Mouse (Mus musculus): ENCODE results near the gene Krt75. TPM values are rescaled to one million over a fixed set of nuclear protein-coding genes. Genes with fewer than 3 reads are reported as not detected.

The Krt75 gene
- total RNA-seq (2021), result under 1 TPM in 1 of 2 experiments, not detected in 1; 0.13 TPM
- long read RNA-seq, result 0 reads

DNA sequence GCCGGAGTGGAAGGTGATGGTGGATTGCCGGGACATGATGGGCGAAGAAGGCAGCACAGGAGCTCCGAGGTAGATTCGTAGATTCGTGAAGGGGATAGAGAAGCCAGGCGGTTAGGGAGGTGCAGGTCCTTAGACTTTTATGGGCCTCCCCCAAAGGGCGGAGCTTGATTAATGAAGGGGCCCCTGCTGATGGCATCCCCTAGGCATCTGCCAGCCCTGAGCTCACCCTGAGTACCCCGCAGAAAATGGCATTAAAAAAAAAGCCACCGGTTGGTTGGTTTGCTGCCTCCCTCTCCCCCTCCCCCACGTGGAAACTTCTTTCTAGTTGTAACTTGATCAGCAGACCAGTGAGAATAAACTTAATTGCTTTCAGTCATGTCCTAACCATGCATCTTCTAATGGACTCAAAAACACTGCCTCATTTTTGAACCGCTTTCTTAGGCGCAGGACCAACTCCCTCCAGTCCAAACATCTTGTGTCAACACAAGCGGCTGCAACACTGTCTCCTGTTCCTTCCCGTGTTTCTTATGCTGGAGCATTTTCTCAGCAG lies at the start of gene Krt75:
Gene Krt75, minus strand, starts transcription at position 109 of the 550 bp plus-strand sequence.
- DNase-seq (ENCODE audit: low spot score in 2 of 2), result no peak

DNA sequence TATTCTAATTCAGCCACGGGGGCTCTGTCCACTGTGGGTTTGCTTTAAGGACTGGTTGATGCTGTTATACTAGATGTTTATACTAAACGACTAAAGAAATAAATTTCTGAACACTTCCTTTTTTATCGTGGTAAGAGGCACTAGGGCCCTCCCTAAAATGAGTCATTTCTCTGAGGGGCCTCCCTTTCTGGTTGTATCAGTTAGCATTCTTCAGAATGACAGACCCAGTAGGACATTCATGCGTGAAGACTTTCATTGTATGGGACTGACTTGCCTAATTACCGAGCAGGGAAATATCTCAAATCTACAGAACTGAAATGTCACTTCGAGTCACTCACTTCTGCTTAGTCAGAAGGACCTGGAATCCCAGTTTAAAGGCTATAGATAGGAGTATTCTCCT lies 25.4 kb upstream of the Krt75 start:
- no peak for DNase-seq (ENCODE audit: low spot score in 2 of 2)

DNA sequence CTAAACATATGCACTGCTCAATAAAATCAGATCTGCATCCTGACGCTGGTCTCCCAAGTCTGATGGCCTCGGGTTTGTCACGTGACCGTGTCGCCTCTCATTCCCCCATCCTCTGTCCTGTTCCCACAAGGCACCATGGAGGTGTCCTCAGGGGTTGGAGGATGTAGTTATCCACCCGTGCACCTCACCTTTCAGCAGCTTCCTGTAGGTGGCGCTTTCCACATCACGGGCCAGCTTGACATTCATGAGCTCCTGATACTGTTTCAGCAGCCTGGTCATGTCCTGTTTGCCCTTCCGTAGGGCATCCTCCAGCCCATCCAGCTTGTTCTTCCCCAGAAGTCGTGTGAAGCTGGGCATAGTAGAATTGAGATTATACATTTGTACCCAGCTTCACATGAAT lies 14.5 kb upstream of the Krt75 start:
- no peak for DNase-seq (ENCODE audit: low spot score in 2 of 2)

DNA sequence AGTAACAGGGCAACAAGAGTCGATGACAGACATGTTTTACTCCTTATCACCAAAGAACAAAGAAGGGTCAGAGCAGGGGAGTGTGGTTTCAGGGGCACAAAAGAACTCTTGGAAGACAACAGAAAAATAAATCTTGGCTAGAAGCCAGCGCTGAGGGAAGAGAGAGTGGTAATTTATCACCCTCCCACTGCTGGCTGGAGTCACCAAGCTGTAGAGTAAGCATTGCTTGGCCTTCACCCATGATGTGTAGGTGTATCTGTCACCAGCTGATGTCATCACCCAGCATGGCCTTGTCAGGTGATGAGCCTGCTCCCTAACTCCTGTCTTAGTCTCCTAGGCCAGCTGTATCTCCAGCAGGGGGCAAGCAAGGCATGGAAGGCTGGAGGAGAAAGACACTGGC lies 10.8 kb upstream of the Krt75 start:
- no peak for DNase-seq (ENCODE audit: low spot score in 2 of 2)

DNA sequence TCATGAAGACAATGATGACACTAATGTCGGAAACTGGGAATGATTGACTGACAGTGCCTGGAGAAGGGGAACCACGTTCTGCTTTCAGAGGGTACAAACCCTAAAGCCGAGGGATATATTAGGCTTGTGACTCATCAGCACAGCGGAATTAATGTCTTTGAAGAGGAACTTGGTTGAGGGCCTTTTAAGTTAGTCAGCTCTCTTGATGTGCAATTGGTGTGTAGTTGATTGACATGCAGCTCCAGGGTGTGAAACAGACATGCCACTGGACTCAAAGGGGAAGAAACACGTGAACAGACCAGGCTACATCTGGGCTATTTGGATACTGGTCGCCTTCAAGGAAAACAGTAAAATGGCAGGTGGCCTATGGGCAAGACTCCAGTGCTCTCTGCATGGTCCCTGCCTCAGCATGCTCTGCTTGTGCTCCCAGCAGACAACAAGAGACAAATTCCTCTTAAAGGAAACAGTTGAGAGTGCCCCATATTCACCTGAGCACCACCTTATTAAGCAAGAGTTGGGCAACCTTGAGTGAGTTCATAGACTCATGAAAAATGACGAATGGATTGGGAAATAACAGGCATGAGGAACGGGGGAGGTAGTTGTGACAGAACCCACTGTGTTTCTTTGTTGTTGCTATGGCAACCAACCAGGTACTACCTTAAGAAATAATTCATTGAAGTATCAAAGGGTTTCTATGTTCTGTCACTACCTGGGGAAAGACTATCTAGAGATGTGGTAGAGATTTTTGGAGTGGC lies 9.7 kb upstream of the Krt75 start:
- DNase-seq (ENCODE audit: low spot score in 2 of 2), result no peak

DNA sequence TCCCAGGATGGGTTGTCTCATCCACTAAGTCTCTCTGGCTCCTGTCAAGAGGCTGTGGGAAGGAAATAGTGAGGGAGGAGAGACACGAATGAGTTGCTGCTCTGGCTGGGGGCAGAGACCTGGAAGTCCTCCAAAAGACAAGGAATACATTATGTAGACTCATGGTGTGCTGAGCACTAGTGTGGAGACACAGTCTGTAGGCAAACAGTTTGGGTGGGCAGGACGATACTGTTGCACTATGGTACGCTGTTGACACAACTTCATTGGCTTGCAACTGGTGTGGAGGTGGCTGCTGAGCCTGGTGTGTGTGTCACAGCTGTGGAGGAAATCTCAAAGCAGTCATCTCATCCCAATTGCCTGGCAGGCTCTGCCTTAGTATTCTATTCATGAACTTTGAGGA lies 8.0 kb upstream of the Krt75 start:
- DNase-seq (ENCODE audit: low spot score in 2 of 2), result no peak

DNA sequence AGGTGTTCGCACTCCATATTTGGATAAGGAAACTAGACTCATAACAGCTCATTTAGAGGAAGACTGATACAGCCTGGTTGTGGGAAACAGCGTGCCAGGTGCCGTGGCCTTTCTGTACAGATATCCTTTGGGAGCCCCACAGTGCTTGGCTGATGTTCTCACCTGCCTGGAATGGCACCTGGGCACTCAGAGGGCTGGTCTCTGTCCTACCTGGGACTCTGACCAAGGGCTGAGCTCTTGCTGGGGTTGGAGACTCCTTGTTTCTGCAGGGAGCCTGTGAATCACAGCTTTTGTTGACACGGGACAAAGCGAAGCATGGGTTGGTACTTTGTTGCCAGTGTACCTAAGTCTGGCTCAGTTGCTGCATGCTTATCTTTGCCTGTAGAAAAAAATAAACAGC lies 1.8 kb upstream of the Krt75 start:
- no peak for DNase-seq (ENCODE audit: low spot score in 2 of 2)

DNA sequence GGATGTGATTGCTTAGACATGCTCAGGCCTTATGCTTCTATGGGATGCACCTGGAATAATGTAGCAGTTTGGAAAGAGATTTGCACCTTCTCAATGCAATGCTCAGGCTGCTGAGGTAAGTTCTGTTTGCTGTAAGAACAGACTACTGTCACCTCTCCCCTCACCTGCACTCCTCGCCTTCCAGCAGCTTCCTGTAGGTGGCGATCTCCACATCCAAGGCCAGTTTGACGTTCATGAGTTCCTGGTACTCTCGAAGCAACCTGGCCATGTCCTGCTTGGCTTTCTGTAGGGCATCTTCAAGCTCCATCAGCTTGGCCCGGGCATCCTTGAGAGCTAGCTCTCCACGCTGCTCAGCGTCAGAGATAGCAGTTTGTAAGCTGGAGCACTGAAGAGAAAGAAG lies 5.9 kb downstream of the Krt75 start:
- no peak for DNase-seq (ENCODE audit: low spot score in 2 of 2)

DNA sequence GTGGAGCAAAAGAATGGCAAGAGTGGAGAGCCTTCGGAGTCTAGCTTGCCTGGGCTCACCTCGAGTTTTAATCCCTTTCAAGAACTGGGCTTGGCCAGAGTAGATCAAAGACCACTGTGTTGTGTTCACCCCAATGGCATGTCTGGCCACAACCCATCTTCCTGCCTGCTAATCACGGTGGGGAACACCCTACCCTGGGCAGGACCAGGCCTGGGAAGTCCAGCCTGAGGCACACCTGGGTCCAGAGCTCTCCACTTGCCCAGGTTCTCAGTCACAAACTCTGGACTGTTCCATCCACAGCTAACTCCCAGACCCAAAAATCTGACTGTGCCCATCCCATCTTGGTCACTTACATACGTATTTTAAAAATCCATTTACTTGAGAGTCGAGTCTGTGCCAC lies 10.9 kb downstream of the Krt75 start, which contains the start of gene Krt90:
Gene Krt90, minus strand, starts transcription at position 101 of the 400 bp plus-strand sequence.
- DNase-seq (ENCODE audit: low spot score in 2 of 2), result no peak

DNA sequence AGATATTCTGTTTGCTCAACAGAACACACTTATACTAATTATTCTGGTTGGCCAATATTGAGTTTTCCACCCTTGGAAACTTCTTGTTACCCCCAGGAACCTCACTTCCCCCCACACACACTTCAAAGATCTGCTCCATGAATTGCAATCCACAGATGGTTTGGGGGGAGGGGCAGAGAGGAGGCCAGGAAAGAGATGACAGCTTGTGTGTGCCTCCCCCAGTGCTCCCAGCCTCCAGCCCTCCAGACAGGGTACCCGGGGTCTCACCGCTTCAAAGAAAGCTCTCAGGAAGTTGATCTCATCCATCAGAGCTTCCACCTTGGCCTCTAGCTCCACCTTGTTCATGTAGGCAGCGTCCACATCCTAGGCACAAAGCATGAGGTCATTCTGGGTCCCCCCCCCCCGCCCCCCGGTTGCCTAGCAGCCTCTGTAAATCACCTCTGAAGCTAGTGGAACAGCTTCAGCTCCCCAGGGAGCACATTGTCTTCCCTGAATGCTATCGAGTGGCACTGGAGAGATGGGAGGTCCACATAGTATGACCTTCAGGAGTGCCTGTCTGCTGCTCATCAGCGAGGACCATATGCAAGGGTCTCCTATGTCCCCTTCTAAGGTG lies 15.6 kb downstream of the Krt75 start:
- DNase-seq (ENCODE audit: low spot score in 2 of 2), result peak; percentile 37 to 56

DNA sequence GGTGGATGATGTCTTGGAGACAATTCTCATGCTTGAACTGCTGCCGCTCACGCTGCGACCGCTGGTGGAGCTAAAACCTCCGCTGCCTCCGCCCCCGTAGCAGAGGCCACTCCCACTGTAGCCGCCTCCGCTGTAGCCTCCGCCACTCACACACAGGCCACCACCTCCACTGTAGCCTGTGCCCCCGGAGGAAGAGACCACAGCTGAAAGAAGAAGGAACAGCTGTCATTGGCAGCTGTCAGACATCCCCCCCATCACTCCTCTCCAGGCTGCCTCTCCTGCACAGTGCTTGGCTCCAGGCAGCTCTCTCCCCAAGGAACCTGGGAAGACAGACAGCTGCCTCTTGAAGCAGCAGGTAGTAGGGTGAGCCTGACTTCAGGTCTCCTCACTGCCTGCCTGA lies 20.5 kb downstream of the Krt75 start:
- peak; percentile 34 to 35 for DNase-seq (ENCODE audit: low spot score in 2 of 2)

DNA sequence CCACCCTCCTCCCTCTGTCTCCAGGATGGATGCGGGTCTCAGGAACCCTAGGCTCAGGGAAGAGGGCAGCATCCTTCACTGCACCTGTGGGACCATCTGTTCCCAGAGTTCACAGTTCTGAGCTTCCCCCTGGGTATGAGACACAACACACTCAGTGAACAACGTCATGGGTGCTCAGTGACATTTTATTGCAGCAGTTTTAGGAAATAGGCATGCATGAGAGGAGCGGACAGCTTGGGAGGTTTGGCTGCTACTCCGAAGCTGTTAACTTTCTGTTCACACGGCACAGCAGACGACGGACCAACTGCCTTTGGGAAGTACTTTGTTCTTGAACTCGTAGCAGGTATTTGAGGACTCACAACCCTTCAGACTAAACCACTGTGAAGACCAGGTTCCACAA lies 21.5 kb downstream of the Krt75 start:
- no peak for DNase-seq (ENCODE audit: low spot score in 2 of 2)

DNA sequence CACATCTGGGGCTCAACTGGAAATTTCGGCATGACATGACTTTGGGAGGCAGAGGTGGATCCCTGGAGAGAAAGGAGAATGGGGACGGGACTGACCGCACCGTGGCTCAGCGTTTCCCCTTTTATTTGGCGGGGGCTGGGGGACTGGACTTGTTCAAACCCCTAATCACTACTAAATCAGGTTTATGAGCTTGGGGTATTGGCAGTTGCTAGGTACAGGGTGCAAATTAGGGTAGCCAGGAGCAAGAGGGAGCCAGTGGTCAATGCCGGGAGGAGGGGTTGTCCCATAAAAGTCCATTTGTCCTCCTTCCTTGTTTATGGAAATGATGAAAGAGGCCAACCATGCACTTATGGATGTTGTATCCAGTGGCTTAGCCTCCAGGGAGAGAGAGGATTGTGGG lies 23.1 kb downstream of the Krt75 start, which contains the start of gene Krt82:
Gene Krt82, minus strand, starts transcription at position 101 of the 400 bp plus-strand sequence.
- DNase-seq (ENCODE audit: low spot score in 2 of 2), result no peak

DNA sequence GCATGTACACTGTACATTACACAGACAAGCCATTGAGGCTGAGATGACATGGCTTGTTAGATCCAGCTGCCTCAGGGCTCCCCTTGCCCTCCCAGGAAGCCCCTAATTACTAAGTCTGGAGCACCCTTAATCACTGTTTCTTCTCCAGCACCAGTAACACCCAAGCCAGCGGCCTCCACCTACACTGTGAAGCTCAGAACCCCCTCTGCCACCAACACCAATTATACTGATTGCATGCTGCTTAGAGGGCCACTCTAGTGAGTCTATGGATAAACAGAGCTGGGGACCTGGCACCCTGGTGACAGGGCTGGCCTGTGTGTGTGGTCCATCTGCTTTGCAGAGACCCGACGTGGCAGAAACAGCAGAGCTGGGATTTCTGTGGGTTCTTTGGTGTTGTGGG lies 29.2 kb downstream of the Krt75 start:
- no peak for DNase-seq (ENCODE audit: low spot score in 2 of 2)

DNA sequence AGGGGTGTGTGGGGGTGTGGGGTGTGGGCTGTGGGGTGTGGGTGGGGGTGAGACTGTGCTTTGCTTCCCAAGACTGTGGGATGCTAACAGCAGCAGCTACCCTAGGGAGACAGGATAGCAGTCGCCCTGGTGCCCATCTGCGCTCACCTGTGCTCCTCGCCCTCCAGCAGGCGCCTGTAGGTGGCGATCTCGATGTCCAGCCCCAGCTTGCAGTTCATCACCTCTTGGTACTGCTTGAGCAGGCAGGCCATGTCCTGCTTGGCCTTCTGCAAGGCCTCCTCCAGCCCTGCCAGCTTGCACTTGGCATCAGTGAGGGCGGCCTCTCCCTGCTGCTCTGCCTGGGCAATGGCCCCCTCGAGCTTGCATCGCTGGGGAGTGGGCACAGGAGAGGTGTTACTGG lies 31.2 kb downstream of the Krt75 start:
- no peak for DNase-seq (ENCODE audit: low spot score in 2 of 2)

DNA sequence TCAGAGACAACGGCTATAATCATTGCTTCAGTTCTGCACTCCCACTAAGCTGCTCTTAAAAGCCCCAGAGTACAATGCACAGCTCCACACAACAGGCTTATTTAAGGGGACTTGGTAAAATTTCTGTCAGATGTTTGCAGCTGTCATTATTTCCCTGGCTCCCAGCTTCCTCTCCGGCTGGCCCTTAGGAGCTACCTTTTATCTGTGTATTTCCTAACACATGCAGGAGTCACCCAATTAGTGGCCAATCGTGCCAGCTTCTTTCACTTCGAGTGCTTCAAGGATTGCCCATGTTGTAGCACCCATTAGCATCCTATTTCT lies 35.2 kb downstream of the Krt75 start:
- no peak for DNase-seq (ENCODE audit: low spot score in 2 of 2)

DNA sequence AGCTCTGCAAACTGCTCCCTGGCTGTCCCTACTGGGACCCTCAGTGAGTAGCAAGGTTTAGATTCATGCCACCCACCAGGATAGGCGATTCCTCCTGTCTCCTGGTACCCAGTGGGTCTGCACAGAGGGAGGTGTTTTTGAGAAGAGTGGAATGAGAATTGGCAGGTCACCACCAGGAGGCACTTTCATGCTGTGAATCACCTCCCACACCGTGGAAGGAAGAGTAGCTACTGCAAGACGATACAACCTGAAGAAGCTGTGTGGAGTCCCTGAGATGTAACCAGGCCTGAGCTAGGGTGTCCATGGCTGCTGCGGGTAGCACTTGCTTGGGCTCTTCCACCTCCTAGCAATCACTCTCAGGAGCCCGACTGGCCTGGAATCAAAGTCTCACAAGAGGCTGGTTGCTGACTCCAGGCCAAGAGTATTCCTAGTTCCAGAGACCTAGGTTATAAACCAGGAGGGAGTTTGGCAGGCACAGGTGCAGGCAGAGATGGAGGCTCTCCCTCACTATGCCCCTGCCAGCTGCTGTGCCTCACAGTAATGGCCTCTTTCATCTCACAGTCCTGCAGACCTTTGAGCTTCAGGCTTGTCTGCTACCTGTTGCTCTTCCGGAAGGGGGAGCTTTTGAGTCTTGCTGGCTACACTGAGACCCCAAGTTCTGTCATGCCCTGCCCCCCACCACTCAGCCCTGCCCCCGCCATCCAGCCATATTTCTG lies 35.7 kb downstream of the Krt75 start:
- no peak for DNase-seq (ENCODE audit: low spot score in 2 of 2)

DNA sequence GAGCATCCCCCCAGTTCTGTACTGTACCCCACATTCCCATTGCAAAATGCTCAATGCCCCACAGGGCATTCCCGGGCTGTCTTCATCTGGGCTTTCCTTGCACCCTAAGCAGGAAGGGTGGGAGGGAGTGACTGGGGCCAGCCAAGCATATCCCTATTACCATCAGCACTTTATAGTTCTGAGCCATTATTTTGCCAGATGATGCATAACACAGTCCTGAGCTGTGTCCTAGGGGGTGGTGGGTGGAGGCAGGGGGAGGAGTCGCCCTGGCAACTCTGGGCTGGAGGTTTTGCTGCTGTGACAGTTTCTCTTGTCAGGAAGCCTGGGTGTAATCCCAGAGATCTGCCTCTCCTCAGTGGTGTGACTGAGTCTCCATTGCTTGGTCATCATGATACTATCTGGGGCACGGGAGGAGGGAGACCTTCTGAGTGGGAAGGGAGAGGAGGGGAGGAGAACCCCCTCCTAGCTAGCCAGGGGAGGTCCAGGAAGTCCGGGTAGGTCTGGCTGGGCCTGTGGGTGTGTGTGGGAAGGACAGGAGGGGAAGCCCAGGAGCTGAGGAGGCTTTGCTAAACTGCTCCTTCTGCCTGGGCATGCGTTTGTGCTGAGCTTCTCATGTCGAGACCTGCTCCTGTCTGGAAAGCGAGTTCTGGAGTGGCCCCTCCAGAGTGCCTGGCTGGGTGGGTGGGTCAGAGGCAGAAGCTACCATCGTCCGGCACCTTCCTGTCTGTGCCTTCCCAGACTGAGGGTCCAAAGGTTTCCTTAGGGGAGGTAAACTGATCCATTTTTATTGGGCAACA lies 37.5 kb downstream of the Krt75 start:
- DNase-seq (ENCODE audit: low spot score in 2 of 2), result no peak

DNA sequence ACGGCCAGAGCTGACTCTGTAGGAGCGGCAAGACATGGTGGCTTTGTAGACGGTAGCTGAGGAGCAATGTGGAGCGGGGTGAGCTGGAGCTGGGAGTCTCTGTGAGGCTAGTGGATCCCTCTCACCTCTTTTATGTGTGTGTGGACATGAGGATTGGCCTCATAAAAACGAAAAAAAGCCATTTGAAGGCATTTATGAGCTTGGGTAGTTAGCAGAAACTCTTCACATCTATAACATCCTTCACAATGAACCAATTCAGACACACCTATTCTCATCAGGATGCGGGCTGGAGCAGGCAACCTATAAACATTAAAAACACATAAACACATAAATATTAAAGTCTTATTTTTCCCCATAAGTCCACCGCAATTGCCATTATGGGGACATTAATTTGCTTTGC lies 41.0 kb downstream of the Krt75 start, which contains the start of gene Krt84:
Gene Krt84, minus strand, starts transcription at position 101 of the 400 bp plus-strand sequence.
- DNase-seq (ENCODE audit: low spot score in 2 of 2), result no peak

DNA sequence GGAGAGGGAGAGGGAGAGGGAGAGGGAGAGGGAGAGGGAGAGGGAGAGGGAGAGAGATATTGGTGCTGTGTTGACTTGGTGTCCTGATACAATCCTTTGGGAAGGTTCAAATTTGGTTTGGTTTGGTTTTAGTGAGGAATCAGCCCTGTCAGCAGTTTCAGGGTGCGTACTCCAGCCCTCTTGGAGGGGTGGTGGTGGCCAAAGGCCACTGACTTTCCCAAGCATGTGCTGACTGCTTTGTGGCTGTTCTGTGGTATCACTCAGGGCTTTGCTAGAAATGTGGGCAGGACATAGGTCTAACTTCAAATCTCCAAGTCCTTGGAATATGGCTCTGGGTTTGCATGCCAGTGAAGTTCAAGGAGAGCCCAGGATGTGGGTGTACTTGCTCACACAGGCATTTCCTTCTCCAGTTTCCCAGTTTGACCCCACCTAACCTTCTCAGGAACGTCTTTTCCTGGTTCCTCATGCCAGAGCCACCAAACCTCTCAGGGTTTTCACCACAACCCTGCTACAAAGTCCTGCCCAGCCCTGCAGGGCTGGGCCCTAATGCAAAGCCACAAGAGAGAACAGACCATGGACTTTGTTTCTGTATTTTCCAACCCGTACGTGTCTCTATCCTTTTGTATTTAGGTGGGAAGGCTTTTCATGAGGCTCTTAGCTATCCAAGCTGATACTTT lies 51.0 kb downstream of the Krt75 start:
- DNase-seq (ENCODE audit: low spot score in 2 of 2), result no peak

DNA sequence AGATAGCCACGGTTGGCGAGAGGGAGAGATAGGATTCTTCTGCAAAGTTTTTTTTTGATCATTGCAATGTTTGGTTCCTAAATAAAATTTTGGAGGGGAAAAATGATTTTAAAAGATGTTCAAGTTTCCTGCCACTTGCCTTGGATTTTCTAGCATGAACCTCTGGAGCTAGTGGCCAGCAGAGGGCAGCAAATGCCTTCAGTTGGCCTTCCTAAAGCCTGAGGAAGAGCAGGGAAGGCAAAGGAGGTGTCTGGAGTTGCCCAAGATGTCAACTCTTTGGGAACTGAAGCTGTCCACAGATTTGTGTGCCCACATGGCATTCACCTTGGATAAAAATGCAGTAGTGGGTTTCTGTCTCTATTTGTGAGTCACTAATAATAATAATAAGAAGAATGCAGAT lies 53.9 kb downstream of the Krt75 start:
- peak; percentile 84 to 87 for DNase-seq (ENCODE audit: low spot score in 2 of 2)

Data from layer of hippocampus, postnatal 10 days (tissue).